Mouse (Mus musculus): ENCODE data around the gene Poldip3. TPM values are rescaled to one million over a fixed set of nuclear protein-coding genes. Genes with fewer than 3 reads are reported as not detected.
"Not testable (repeated sequence)": the region's sequence is repeated elsewhere in the genome, so short reads cannot be mapped to it uniquely, and the experiment has no call there.

Gene Poldip3
- total and polyA plus RNA-seq, 3 experiments = 77.0 to 78.9 (median 77.2) TPM

DNA sequence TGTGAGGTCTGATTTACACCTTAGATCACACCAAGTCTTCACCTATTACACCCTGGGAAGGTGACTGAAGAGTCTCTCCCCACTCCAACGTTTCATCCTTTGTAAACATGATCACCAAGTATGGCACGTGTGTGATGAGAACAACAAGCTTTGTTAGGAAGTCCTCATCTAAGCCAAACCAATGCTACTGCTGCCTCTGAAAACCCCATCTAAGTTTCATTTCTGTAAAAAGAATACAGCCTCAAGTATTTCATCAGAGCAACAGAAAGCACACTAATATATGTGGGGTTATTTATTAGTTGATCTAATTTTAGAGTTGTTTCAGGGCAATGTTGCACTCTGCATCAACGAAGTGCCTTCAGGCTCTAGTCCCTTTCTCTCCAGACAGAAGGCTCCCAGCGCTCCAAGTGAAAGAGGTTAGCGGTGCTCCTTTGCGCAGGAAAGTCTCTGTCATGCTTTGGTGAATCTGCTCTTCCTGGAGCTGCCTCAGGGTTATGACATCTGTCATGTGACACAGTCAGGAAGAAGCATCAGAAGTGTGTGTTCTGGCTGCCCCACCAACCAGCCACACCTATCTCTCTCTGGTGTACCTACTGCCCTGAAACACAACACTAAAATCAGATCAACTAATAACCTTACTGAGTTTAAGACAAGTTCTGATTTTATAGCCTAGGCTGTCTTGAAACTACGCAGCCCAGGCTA is 19.5 kb downstream of the Poldip3 start:
- dilution Hi-C loops (cut with MboI; ENCODE audit: extremely low pct_ligation_motif_present, extremely low pct_unique_long_range_greater_than_20kb, low sequenced_read_pairs) = no loop called here

DNA sequence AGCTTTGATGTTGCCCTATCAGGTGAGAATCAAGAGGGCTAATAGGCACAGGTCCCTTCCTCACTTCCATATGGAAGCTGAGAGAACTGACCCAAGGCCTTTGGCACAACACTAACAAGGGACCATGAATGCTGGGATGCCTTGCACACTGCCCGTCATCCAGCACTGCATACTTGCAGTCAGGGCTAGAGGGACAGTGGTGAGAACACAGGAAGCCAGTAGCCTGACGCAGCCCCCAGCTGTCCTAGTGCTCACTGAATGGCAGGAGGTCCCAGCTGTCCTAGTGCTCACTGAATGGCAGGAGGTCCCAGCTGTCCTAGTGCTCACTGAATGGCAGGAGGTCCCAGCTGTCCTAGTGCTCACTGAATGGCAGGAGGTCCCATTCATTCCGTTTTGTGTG is 22.1 kb downstream of the Poldip3 start:
- H3K27me3 ChIP-seq (replicated peaks); H3K27ac ChIP-seq (ENCODE audit: insufficient read depth, low read depth); dilution Hi-C loops (cut with MboI; ENCODE audit: extremely low pct_ligation_motif_present, extremely low pct_unique_long_range_greater_than_20kb, low sequenced_read_pairs); H3K79me2 ChIP-seq (replicated peaks; ENCODE audit: control insufficient read depth, extremely low read depth, insufficient read depth, poor library complexity, severe bottlenecking); DNase-seq (ENCODE audit: extremely low read depth); H3K9me3 ChIP-seq (replicated peaks; ENCODE audit: low read length); H3K4me3 ChIP-seq (replicated peaks in 1 of 3; ENCODE audit: low read depth in 2 of 3, low read length in 2 of 3, poor library complexity in 1 of 3); in situ Hi-C loops (cut with MboI; ENCODE audit: low pct_ligation_motif_present, low pct_unique_long_range_greater_than_20kb, low sequenced_read_pairs); H3K9ac ChIP-seq (ENCODE audit: insufficient read depth, low read depth); H3K4me2 ChIP-seq (ENCODE audit: insufficient read depth, low read depth, poor library complexity, severe bottlenecking): not testable (repeated sequence)
- H3K36me3 ChIP-seq (replicated peaks in 1 of 2; ENCODE audit: control insufficient read depth in 1 of 2, insufficient read depth in 1 of 2, low read length in 1 of 2) = peaks cover 54 to 77% of the 10 kb centered on the region in 2 experiments
- peaks cover 0 to 20% of the 10 kb centered on the region in 2 experiments; a peak in 3 of 4 replicates for H3K4me1 ChIP-seq (ENCODE audit: control insufficient read depth in 1 of 2, insufficient read depth in 2 of 2)

More for the DNA sequence above, 19.5 kb downstream of the Poldip3 start:
- H3K79me2 ChIP-seq (replicated peaks; ENCODE audit: control insufficient read depth, extremely low read depth, insufficient read depth, poor library complexity, severe bottlenecking) = no peaks in the 10 kb centered on the region; the same call in 1 of the 2 replicates
- peaks cover 79 to 96% of the 10 kb centered on the region in 2 experiments for H3K36me3 ChIP-seq (replicated peaks in 1 of 2; ENCODE audit: control insufficient read depth in 1 of 2, insufficient read depth in 1 of 2, low read length in 1 of 2)
- no peaks in the 10 kb centered on the region for H3K9me3 ChIP-seq (replicated peaks; ENCODE audit: low read length)
- TF ChIP-seq TCF12 (IDR thresholded peaks at IDR 0.05; ENCODE audit: low read depth, low read length) = no peak
- no peak for TF ChIP-seq MYC (IDR thresholded peaks at IDR 0.05; ENCODE audit: low read depth, low read length)
- TF ChIP-seq E2F4 (IDR thresholded peaks at IDR 0.05; ENCODE audit: insufficient replicate concordance, low read depth, low read length) = no peak
- TF ChIP-seq IRF4 (IDR thresholded peaks at IDR 0.05; ENCODE audit: low read depth, low read length) = peak; percentile 15; the same call in 1 of the 2 replicates
- TF ChIP-seq ZMIZ1 (IDR thresholded peaks at IDR 0.05; ENCODE audit: low read depth, low read length) = no peak
- TF ChIP-seq ELF1 (IDR thresholded peaks at IDR 0.05; ENCODE audit: low read depth, low read length) = no peak
- TF ChIP-seq CHD2 (IDR thresholded peaks at IDR 0.05; ENCODE audit: low read length) = no peak
- no peak for TF ChIP-seq GABPA (IDR thresholded peaks at IDR 0.05; ENCODE audit: insufficient replicate concordance, low read depth, low read length)
- no peak for TF ChIP-seq SIN3A (IDR thresholded peaks at IDR 0.05; ENCODE audit: low read length)
- H3K4me2 ChIP-seq (ENCODE audit: insufficient read depth, low read depth, poor library complexity, severe bottlenecking) = no peak overlapping the region
- H3K4me3 ChIP-seq (replicated peaks in 1 of 3; ENCODE audit: low read depth in 2 of 3, low read length in 2 of 3, poor library complexity in 1 of 3) = no peak overlapping the region
- H3K27me3 ChIP-seq (replicated peaks) = no peaks in the 10 kb centered on the region
- no peak overlapping the region for H3K27ac ChIP-seq (ENCODE audit: insufficient read depth, low read depth)
- H3K4me1 ChIP-seq (ENCODE audit: control insufficient read depth in 1 of 2, insufficient read depth in 2 of 2) = peaks cover 0 to 20% of the 10 kb centered on the region in 2 experiments; a peak in 3 of 4 replicates
- no peak overlapping the region for H3K9ac ChIP-seq (ENCODE audit: insufficient read depth, low read depth)
- DNase-seq (ENCODE audit: extremely low read depth) = no peak
- in situ Hi-C loops (cut with MboI; ENCODE audit: low pct_ligation_motif_present, low pct_unique_long_range_greater_than_20kb, low sequenced_read_pairs) = no loop called here

DNA sequence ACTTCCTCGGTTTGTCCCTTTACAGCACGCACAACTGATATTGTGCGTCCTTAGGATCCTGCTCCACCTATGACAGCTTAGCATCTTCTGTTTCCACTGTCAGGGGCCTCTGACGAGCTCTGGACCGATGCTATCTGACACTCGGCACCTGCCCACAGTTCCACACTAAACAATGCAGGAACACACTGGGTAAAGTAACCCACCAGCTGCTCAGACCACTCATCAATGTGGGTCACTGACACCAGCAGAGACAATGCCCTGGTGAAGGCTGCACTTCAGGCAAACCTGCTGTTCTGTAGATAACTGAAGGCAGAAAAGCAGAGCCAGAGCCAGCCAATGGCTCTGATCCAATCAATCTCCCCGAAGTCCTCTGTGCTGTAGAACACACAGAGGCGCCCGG is 22.6 kb downstream of the Poldip3 start:
- no peaks in the 10 kb centered on the region for H3K9me3 ChIP-seq (replicated peaks; ENCODE audit: low read length)
- no peak for TF ChIP-seq ETS1 (conservative IDR thresholded peaks at IDR 0.05; ENCODE audit: low read depth, low read length)
- no peak for TF ChIP-seq RCOR1 (conservative IDR thresholded peaks at IDR 0.05; ENCODE audit: low read depth, low read length)
- TF ChIP-seq MAFK (IDR thresholded peaks at IDR 0.05; ENCODE audit: insufficient replicate concordance, low read length) = no peak
- TF ChIP-seq ELF1 (IDR thresholded peaks at IDR 0.05; ENCODE audit: low read depth, low read length) = no peak
- no peak for TF ChIP-seq BHLHE40 (IDR thresholded peaks at IDR 0.05; ENCODE audit: low read depth, low read length)
- TF ChIP-seq KAT2A (IDR thresholded peaks at IDR 0.05; ENCODE audit: insufficient replicate concordance, low read length) = no peak
- no peak for TF ChIP-seq PAX5 (IDR thresholded peaks at IDR 0.05; ENCODE audit: low read length)
- peaks cover 0 to 20% of the 10 kb centered on the region in 2 experiments; a peak in 3 of 4 replicates for H3K4me1 ChIP-seq (ENCODE audit: control insufficient read depth in 1 of 2, insufficient read depth in 2 of 2)
- H3K27ac ChIP-seq (ENCODE audit: insufficient read depth, low read depth) = no peak overlapping the region
- H3K36me3 ChIP-seq (replicated peaks in 1 of 2; ENCODE audit: control insufficient read depth in 1 of 2, insufficient read depth in 1 of 2, low read length in 1 of 2) = peaks cover 50 to 73% of the 10 kb centered on the region in 2 experiments
- DNase-seq (ENCODE audit: extremely low read depth) = no peak
- no peak overlapping the region for H3K4me3 ChIP-seq (replicated peaks in 1 of 3; ENCODE audit: low read depth in 2 of 3, low read length in 2 of 3, poor library complexity in 1 of 3)
- no peak overlapping the region for H3K4me2 ChIP-seq (ENCODE audit: insufficient read depth, low read depth, poor library complexity, severe bottlenecking)
- H3K9ac ChIP-seq (ENCODE audit: insufficient read depth, low read depth) = no peak overlapping the region
- in situ Hi-C loops (cut with MboI; ENCODE audit: low pct_ligation_motif_present, low pct_unique_long_range_greater_than_20kb, low sequenced_read_pairs) = no loop called here
- dilution Hi-C loops (cut with MboI; ENCODE audit: extremely low pct_ligation_motif_present, extremely low pct_unique_long_range_greater_than_20kb, low sequenced_read_pairs) = no loop called here
- H3K27me3 ChIP-seq (replicated peaks) = no peaks in the 10 kb centered on the region
- H3K79me2 ChIP-seq (replicated peaks; ENCODE audit: control insufficient read depth, extremely low read depth, insufficient read depth, poor library complexity, severe bottlenecking) = peaks cover 7% of the 10 kb centered on the region

Measured in CH12.LX (cell line).